In the genomic region with DNA sequence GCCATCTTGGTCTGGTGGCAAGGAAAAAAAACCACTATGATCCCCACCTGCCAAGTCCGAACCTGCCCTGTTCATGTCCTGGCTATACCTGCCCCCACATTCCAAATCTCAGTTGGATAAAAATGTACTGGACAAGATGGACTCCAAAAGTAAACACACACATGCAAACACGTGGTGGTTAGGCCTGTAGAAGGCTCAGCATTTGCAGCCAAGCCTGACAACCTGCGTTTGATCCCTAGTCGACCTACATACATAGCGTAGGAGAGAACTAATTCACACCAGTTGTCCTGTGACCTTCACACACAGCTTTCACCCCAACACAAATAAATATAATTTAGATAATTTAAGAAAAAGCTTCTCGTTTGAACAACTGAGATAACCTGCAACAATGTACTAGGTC, we compare ENCODE assay signal across 8 mouse cellular contexts. TPM values are rescaled to one million over a fixed set of nuclear protein-coding genes. Genes with fewer than 3 reads are reported as not detected.
DNase-seq lines count a peak whose midpoint lies in the region; ATAC-seq lines count a peak whose summit lies in the region.

No protein-coding gene starts in this region.

- ATAC-seq in kidney, embryonic 15.5 days (replicated peaks; ENCODE audit: low FRiP score), result no peak
- ATAC-seq in embryonic facial prominence, embryonic 12.5 days (ENCODE audit: insufficient number of reproducible peaks, insufficient read depth, low FRiP score, low TSS enrichment), result no peak
- ATAC-seq in hindbrain, embryonic 15.5 days (ENCODE audit: low FRiP score, low read depth), result no peak
- no peak for ATAC-seq in midbrain, embryonic 14.5 days (ENCODE audit: low FRiP score, low TSS enrichment)

- H3K4me3 ChIP-seq in kidney, embryonic 15.5 days (replicated peaks), result peak overlapping the region; percentile 53
- 0 out of 2 replicates have a peak overlapping the region, but pooled peaks have one; percentile 52 for H3K4me3 ChIP-seq in embryonic facial prominence, embryonic 12.5 days
- peak overlapping the region; percentile 48 for H3K4me3 ChIP-seq in hindbrain, embryonic 15.5 days
- no peak overlapping the region for H3K4me3 ChIP-seq in midbrain, embryonic 14.5 days (replicated peaks; ENCODE audit: low read depth, low read length)

- H3K36me3 ChIP-seq in kidney, embryonic 15.5 days, result no peaks in the 10 kb centered on the region
- no peaks in the 10 kb centered on the region for H3K36me3 ChIP-seq in embryonic facial prominence, embryonic 12.5 days
- H3K36me3 ChIP-seq in hindbrain, embryonic 15.5 days, result no peaks in the 10 kb centered on the region
- no peaks in the 10 kb centered on the region; the same call in 1 of the 2 replicates for H3K36me3 ChIP-seq in midbrain, embryonic 14.5 days (ENCODE audit: control insufficient read depth, insufficient read depth, low read length)

- peaks cover 46% of the 10 kb centered on the region for H3K27me3 ChIP-seq in kidney, embryonic 15.5 days
- H3K27me3 ChIP-seq in embryonic facial prominence, embryonic 12.5 days, result peaks cover 52% of the 10 kb centered on the region
- H3K27me3 ChIP-seq in hindbrain, embryonic 15.5 days, result peaks cover 53% of the 10 kb centered on the region
- peaks cover 56% of the 10 kb centered on the region for H3K27me3 ChIP-seq in midbrain, embryonic 14.5 days (ENCODE audit: control insufficient read depth, insufficient read depth, low read length)

- peaks cover 37% of the 10 kb centered on the region for H3K4me1 ChIP-seq in kidney, embryonic 15.5 days
- H3K4me1 ChIP-seq in embryonic facial prominence, embryonic 12.5 days, result no peaks in the 10 kb centered on the region; the same call in 1 of the 2 replicates
- H3K4me1 ChIP-seq in hindbrain, embryonic 15.5 days (replicated peaks), result peaks cover 17% of the 10 kb centered on the region
- no peaks in the 10 kb centered on the region for H3K4me1 ChIP-seq in midbrain, embryonic 14.5 days (ENCODE audit: control insufficient read depth, insufficient read depth, low read length)

- H3K9me3 ChIP-seq in kidney, embryonic 15.5 days (replicated peaks), result no peaks in the 10 kb centered on the region
- no peaks in the 10 kb centered on the region for H3K9me3 ChIP-seq in embryonic facial prominence, embryonic 12.5 days
- H3K9me3 ChIP-seq in hindbrain, embryonic 15.5 days, result no peaks in the 10 kb centered on the region
- no peaks in the 10 kb centered on the region for H3K9me3 ChIP-seq in midbrain, embryonic 14.5 days (ENCODE audit: control insufficient read depth, low read length)

- 48% methylated on average over 6 of the region's 6 CpGs for WGBS in kidney, embryonic 15.5 days
- WGBS in embryonic facial prominence, embryonic 12.5 days, result 48% methylated on average over 6 of the region's 6 CpGs
- 57% methylated on average over 6 of the region's 6 CpGs for WGBS in hindbrain, embryonic 15.5 days
- WGBS in midbrain, embryonic 14.5 days, result 52% methylated on average over 6 of the region's 6 CpGs

- H3K27ac ChIP-seq in kidney, embryonic 15.5 days, result no peak overlapping the region
- H3K27ac ChIP-seq in embryonic facial prominence, embryonic 12.5 days, result no peak overlapping the region
- 0 out of 2 replicates have a peak overlapping the region, but pooled peaks have one; percentile 5 for H3K27ac ChIP-seq in hindbrain, embryonic 15.5 days (replicated peaks)
- no peak overlapping the region for H3K27ac ChIP-seq in midbrain, embryonic 14.5 days (replicated peaks; ENCODE audit: low read depth, low read length)

- no peak overlapping the region for H3K9ac ChIP-seq in kidney, embryonic 15.5 days
- H3K9ac ChIP-seq in embryonic facial prominence, embryonic 12.5 days, result no peak overlapping the region
- H3K9ac ChIP-seq in hindbrain, embryonic 15.5 days, result no peak overlapping the region
- no peak overlapping the region for H3K9ac ChIP-seq in midbrain, embryonic 14.5 days (replicated peaks; ENCODE audit: low read length)

- peak overlapping the region; percentile 91 for H3K4me2 ChIP-seq in kidney, embryonic 15.5 days
- H3K4me2 ChIP-seq in embryonic facial prominence, embryonic 12.5 days (replicated peaks), result peak overlapping the region; percentile 82
- peak overlapping the region; percentile 78 for H3K4me2 ChIP-seq in hindbrain, embryonic 15.5 days
- H3K4me2 ChIP-seq in midbrain, embryonic 14.5 days (ENCODE audit: low read length), result peak overlapping the region; percentile 68

- DNase-seq in kidney, postnatal 25 days, result no peak
- no peak for DNase-seq in midbrain, embryonic 14.5 days
- DNase-seq in right cerebral cortex, adult 2 months (ENCODE audit: low spot score in 2 of 2), result no peak
- DNase-seq in embryo, embryonic 10.5 days (ENCODE audit: low spot score), result no peak
- DNase-seq in right cerebral cortex, postnatal 4 days, result no peak

RNA-seq across cellular contexts. Expression of a gene that starts 3.5 kb away (rescaled TPM):
- 1.9 TPM in 1 of 2 replicates, not detected in the other for polyA plus RNA-seq in kidney, embryonic 15.5 days (2015; fragmentation: Nextera tagmentation; extraction: Ambion mirVana)
- polyA plus RNA-seq in embryonic facial prominence, embryonic 12.5 days (2016; fragmentation: Nextera tagmentation; extraction: Ambion mirVana), result 0.58 and 0.94 TPM in 2 replicates
- not detected in 2 replicates for polyA plus RNA-seq in hindbrain, embryonic 15.5 days (2015; fragmentation: Nextera tagmentation; extraction: Ambion mirVana)
- polyA plus RNA-seq in midbrain, embryonic 14.5 days (2014; fragmentation: Nextera tagmentation; extraction: Ambion mirVana), result not detected in 2 replicates

RNA-seq across cellular contexts. Expression of a gene that starts 4.9 kb away (rescaled TPM):
- 43.6 and 53.1 TPM in 2 replicates for polyA plus RNA-seq in kidney, embryonic 15.5 days (2015; fragmentation: Nextera tagmentation; extraction: Ambion mirVana)
- polyA plus RNA-seq in embryonic facial prominence, embryonic 12.5 days (2016; fragmentation: Nextera tagmentation; extraction: Ambion mirVana), result 75.8 and 83.2 TPM in 2 replicates
- 42.8 and 46.6 TPM in 2 replicates for polyA plus RNA-seq in hindbrain, embryonic 15.5 days (2015; fragmentation: Nextera tagmentation; extraction: Ambion mirVana)
- polyA plus RNA-seq in midbrain, embryonic 14.5 days (2014; fragmentation: Nextera tagmentation; extraction: Ambion mirVana), result 50.4 and 52.5 TPM in 2 replicates

RNA-seq across cellular contexts. Expression of a gene that starts 23.3 kb away (rescaled TPM):
- 31.0 and 41.7 TPM in 2 replicates for polyA plus RNA-seq in kidney, embryonic 15.5 days (2015; fragmentation: Nextera tagmentation; extraction: Ambion mirVana)
- 15.9 and 16.8 TPM in 2 replicates for polyA plus RNA-seq in embryonic facial prominence, embryonic 12.5 days (2016; fragmentation: Nextera tagmentation; extraction: Ambion mirVana)
- 12.9 and 13.9 TPM in 2 replicates for polyA plus RNA-seq in hindbrain, embryonic 15.5 days (2015; fragmentation: Nextera tagmentation; extraction: Ambion mirVana)
- polyA plus RNA-seq in midbrain, embryonic 14.5 days (2014; fragmentation: Nextera tagmentation; extraction: Ambion mirVana), result 6.4 and 7.4 TPM in 2 replicates
